Mouse (Mus musculus) heart, postnatal 4 days (tissue): ENCODE results near the gene Kiss1r. TPM values are rescaled to one million over a fixed set of nuclear protein-coding genes. Genes with fewer than 3 reads are reported as not detected.
"Not testable (repeated sequence)": the region's sequence is repeated elsewhere in the genome, so short reads cannot be mapped to it uniquely, and the experiment has no call there.

Experiments
- DNase-seq: peaks from one replicate; pipeline ENCODE4 v3.0.0; 2021
- total RNA-seq, 2 experiments: library from RNA; stranded (reverse); gene quantifications; 2 replicates each; pipeline ENCODE4 v1.2.3; 2021

Kiss1r gene
- total RNA-seq: under 1 TPM; 0.25 to 0.33 TPM

GRCm38 (mm10) chr10:79916808-79917531 is at the start of gene Kiss1r:
Gene Kiss1r, plus strand, starts transcription at chr10:79916971.
- peak; percentile 89 for DNase-seq

- DNase-seq: no peak
Measured at GRCm38 (mm10) chr10:79871845-79872244, 44.9 kb upstream of the Kiss1r start.

GRCm38 (mm10) chr10:79872862-79873261 is 43.9 kb upstream of the Kiss1r start:
- no peak for DNase-seq

- DNase-seq: no peak
Measured at GRCm38 (mm10) chr10:79873313-79873712, 43.5 kb upstream of the Kiss1r start.

GRCm38 (mm10) chr10:79873715-79874289 is 43.0 kb upstream of the Kiss1r start:
- no peak for DNase-seq

- DNase-seq: no peak
Measured at GRCm38 (mm10) chr10:79874290-79874862, 42.4 kb upstream of the Kiss1r start, which contains the start of the genes Prtn3 and Plppr3. Gene Prtn3, plus strand, starts transcription at chr10:79874476. Gene Plppr3, minus strand, starts transcription at chr10:79874634.

GRCm38 (mm10) chr10:79877174-79877573 is 39.6 kb upstream of the Kiss1r start:
- DNase-seq: no peak

GRCm38 (mm10) chr10:79877757-79878156 is 39.0 kb upstream of the Kiss1r start:
- peak; percentile 42 for DNase-seq

GRCm38 (mm10) chr10:79879527-79879926 is 37.2 kb upstream of the Kiss1r start:
- no peak for DNase-seq

GRCm38 (mm10) chr10:79880721-79881120 is 36.0 kb upstream of the Kiss1r start:
- no peak for DNase-seq

- peak; percentile 40 for DNase-seq
Measured at GRCm38 (mm10) chr10:79881981-79882380, 34.8 kb upstream of the Kiss1r start.

GRCm38 (mm10) chr10:79883297-79884084 is 33.3 kb upstream of the Kiss1r start:
- peak; percentile 88 for DNase-seq

- peak; percentile 77 for DNase-seq
Measured at GRCm38 (mm10) chr10:79884446-79884845, 32.3 kb upstream of the Kiss1r start.

GRCm38 (mm10) chr10:79884938-79885337 is 31.8 kb upstream of the Kiss1r start:
- not testable (repeated sequence) for DNase-seq

- no peak for DNase-seq
Measured at GRCm38 (mm10) chr10:79886054-79886453, 30.7 kb upstream of the Kiss1r start, which contains the start of gene Elane. Gene Elane, plus strand, starts transcription at chr10:79886247.

GRCm38 (mm10) chr10:79886611-79887010 is 30.2 kb upstream of the Kiss1r start:
- no peak for DNase-seq

GRCm38 (mm10) chr10:79889386-79889785 is 27.4 kb upstream of the Kiss1r start:
- no peak for DNase-seq

GRCm38 (mm10) chr10:79890670-79891069 is 26.1 kb upstream of the Kiss1r start, which contains the start of gene Cfd:
Gene Cfd, plus strand, starts transcription at chr10:79890853.
- DNase-seq: no peak

- peak; percentile 84 for DNase-seq
Measured at GRCm38 (mm10) chr10:79892451-79893118, 24.2 kb upstream of the Kiss1r start.

GRCm38 (mm10) chr10:79896306-79896705 is 20.5 kb upstream of the Kiss1r start:
- no peak for DNase-seq

GRCm38 (mm10) chr10:79896814-79897213 is 20.0 kb upstream of the Kiss1r start:
- DNase-seq: no peak
